Mouse (Mus musculus): ENCODE data around the gene Ms4a7.

DNA sequence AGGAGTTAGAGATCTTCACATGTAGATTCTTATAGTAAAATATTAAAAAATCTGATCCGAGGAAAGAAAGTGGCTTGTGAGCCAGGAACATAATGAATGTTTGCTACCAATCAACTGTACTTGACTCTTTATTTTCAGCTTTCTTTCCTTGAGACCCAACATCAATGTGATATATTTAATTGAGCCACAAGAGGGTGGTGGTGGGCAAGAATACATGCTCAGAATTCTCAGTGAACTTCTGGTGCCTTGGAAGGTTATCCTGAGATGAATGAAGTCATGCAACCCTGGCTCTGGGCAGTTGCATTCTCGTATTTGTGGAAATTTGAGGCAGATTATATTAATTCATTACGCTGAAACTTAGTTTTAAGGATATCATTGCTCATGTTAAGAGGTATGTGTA, 15.9 kb upstream of the Ms4a7 start:
- TF ChIP-seq CTCF (IDR thresholded peaks at IDR 0.05; ENCODE audit: extremely low read depth, insufficient read depth, low read length) = no peak
- no peak for TF ChIP-seq POLR2A (IDR thresholded peaks at IDR 0.05; ENCODE audit: extremely low read depth, insufficient read depth, low read length)
